Mouse (Mus musculus) E14TG2a.4 (cell line): ENCODE measurements around the gene Rnf4.

Experiments
- CTCF ChIP-seq: conservative IDR thresholded peaks from 2 replicates; pipeline ENCODE4 v1.5.1; 2014; ENCODE audit warnings: low read length
- POU5F1 ChIP-seq: IDR thresholded peaks from 2 replicates; pipeline ENCODE4 v1.6.1; 2014; ENCODE audit warnings: low read length, borderline replicate concordance

GRCm38 (mm10) chr5:34340246-34340645 is 4.2 kb downstream of the Rnf4 start:
- TF ChIP-seq CTCF (no peak), POU5F1 (no peak)
